21 mouse cellular contexts compared by ENCODE assay signal in the genomic region with DNA sequence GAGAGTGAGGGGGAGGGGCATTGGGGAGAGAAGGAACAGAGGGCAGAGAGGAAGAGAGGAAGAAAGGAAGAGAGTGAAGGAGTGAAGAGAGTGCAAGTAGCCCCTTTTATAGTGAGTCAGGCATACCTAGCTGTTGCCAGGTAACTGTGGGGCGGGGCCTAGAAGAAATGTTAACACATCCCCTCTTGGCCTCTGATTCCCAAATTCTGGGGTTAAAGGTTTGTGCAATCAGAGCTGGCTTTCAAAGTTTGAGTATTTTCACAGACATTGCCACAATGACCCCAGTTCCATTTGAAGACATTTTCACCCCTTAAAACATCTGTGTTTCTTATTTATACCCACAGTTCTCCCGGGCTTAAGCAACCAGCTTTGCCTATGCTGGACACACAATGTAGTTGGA. TPM values are rescaled to one million over a fixed set of nuclear protein-coding genes. Genes with fewer than 3 reads are reported as not detected.
DNase-seq lines count a peak whose midpoint lies in the region; ATAC-seq and TF ChIP-seq lines count a peak whose summit lies in the region.
"Had no signal": no experiment of that assay in that cellular context is flagged by ENCODE, and none has a peak within 500 bp of the region (broad histone marks: within the 10 kb centered on the region; RNA-seq: fewer than 3 reads in every experiment).

No protein-coding gene starts in this region.

- H3K27ac ChIP-seq in liver, embryonic 12.5 days: 0 out of 2 replicates have a peak overlapping the region, but pooled peaks have one; percentile 66
- no peak overlapping the region for H3K27ac ChIP-seq in liver, embryonic 11.5 days (ENCODE audit: low read depth, low read length)
- H3K27ac ChIP-seq in liver, embryonic 13.5 days: peak overlapping the region; percentile 84
- H3K27ac ChIP-seq in liver, embryonic 15.5 days (replicated peaks): peak overlapping the region; percentile 90
- peak overlapping the region; percentile 75; the same call in 1 of the 2 replicates for H3K27ac ChIP-seq in liver, postnatal 0 days (ENCODE audit: low read depth)
- no peak overlapping the region for H3K27ac ChIP-seq in hindbrain, embryonic 11.5 days (ENCODE audit: low read depth, low read length)
- H3K27ac ChIP-seq: embryonic facial prominence, embryonic 10.5 days; embryonic facial prominence, embryonic 12.5 days; forebrain, embryonic 13.5 days; forebrain, embryonic 15.5 days had no signal

- H3K9me3 ChIP-seq in liver, embryonic 12.5 days (replicated peaks): no peaks in the 10 kb centered on the region
- H3K9me3 ChIP-seq in liver, embryonic 11.5 days (ENCODE audit: control insufficient read depth, low read length): no peaks in the 10 kb centered on the region
- H3K9me3 ChIP-seq in liver, embryonic 13.5 days (replicated peaks): no peaks in the 10 kb centered on the region
- no peaks in the 10 kb centered on the region for H3K9me3 ChIP-seq in liver, embryonic 15.5 days (replicated peaks)
- no peaks in the 10 kb centered on the region for H3K9me3 ChIP-seq in liver, postnatal 0 days (ENCODE audit: low read length)
- H3K9me3 ChIP-seq in hindbrain, embryonic 11.5 days (ENCODE audit: control insufficient read depth, low read length): no peaks in the 10 kb centered on the region
- H3K9me3 ChIP-seq: embryonic facial prominence, embryonic 10.5 days; embryonic facial prominence, embryonic 12.5 days; forebrain, embryonic 13.5 days; forebrain, embryonic 15.5 days had no signal

- no peak for ATAC-seq in liver, embryonic 12.5 days
- no peak for ATAC-seq in liver, embryonic 11.5 days (replicated peaks; ENCODE audit: low FRiP score)
- no peak for ATAC-seq in liver, embryonic 13.5 days (ENCODE audit: low read depth)
- no peak for ATAC-seq in liver, embryonic 15.5 days (ENCODE audit: insufficient read depth)
- no peak for ATAC-seq in liver, postnatal 0 days
- no peak for ATAC-seq in hindbrain, embryonic 11.5 days (ENCODE audit: low FRiP score)
- ATAC-seq: forebrain, embryonic 13.5 days; forebrain, embryonic 15.5 days had no signal

- no peaks in the 10 kb centered on the region for H3K36me3 ChIP-seq in liver, embryonic 12.5 days
- no peaks in the 10 kb centered on the region for H3K36me3 ChIP-seq in liver, embryonic 11.5 days (ENCODE audit: control insufficient read depth, insufficient read depth, low read length)
- H3K36me3 ChIP-seq in liver, embryonic 13.5 days: no peaks in the 10 kb centered on the region
- no peaks in the 10 kb centered on the region for H3K36me3 ChIP-seq in liver, embryonic 15.5 days (replicated peaks)
- H3K36me3 ChIP-seq in liver, postnatal 0 days (replicated peaks; ENCODE audit: insufficient read depth, low read length): no peaks in the 10 kb centered on the region
- H3K36me3 ChIP-seq in hindbrain, embryonic 11.5 days (ENCODE audit: control insufficient read depth, insufficient read depth, low read length): no peaks in the 10 kb centered on the region
- H3K36me3 ChIP-seq: embryonic facial prominence, embryonic 10.5 days; embryonic facial prominence, embryonic 12.5 days; forebrain, embryonic 15.5 days had no signal

- H3K27me3 ChIP-seq in liver, embryonic 12.5 days (replicated peaks): no peaks in the 10 kb centered on the region
- no peaks in the 10 kb centered on the region for H3K27me3 ChIP-seq in liver, embryonic 11.5 days (replicated peaks; ENCODE audit: control insufficient read depth, insufficient read depth, low read length)
- no peaks in the 10 kb centered on the region for H3K27me3 ChIP-seq in liver, embryonic 13.5 days
- H3K27me3 ChIP-seq in liver, embryonic 15.5 days: no peaks in the 10 kb centered on the region
- no peaks in the 10 kb centered on the region for H3K27me3 ChIP-seq in liver, postnatal 0 days (ENCODE audit: insufficient read depth, low read length)
- no peaks in the 10 kb centered on the region for H3K27me3 ChIP-seq in hindbrain, embryonic 11.5 days (ENCODE audit: control insufficient read depth, insufficient read depth, low read length)
- H3K27me3 ChIP-seq: embryonic facial prominence, embryonic 12.5 days; forebrain, embryonic 13.5 days; forebrain, embryonic 15.5 days had no signal

- 86% methylated on average over 2 of the region's 2 CpGs for WGBS in liver, embryonic 12.5 days (ENCODE audit: insufficient replicate concordance)
- 85% methylated on average over 2 of the region's 2 CpGs for WGBS in liver, embryonic 11.5 days
- WGBS in liver, embryonic 13.5 days (ENCODE audit: insufficient replicate concordance): 84% methylated on average over 2 of the region's 2 CpGs
- 78% methylated on average over 2 of the region's 2 CpGs for WGBS in liver, embryonic 15.5 days (ENCODE audit: insufficient replicate concordance)
- WGBS in liver, postnatal 0 days (ENCODE audit: insufficient replicate concordance): 91% methylated on average over 2 of the region's 2 CpGs
- WGBS in hindbrain, embryonic 11.5 days: 89% methylated on average over 2 of the region's 2 CpGs

- H3K9ac ChIP-seq in liver, embryonic 12.5 days: no peak overlapping the region
- no peak overlapping the region for H3K9ac ChIP-seq in liver, embryonic 11.5 days (ENCODE audit: low read depth, low read length)
- no peak overlapping the region for H3K9ac ChIP-seq in liver, embryonic 13.5 days
- no peak overlapping the region for H3K9ac ChIP-seq in liver, embryonic 15.5 days
- no peak overlapping the region for H3K9ac ChIP-seq in liver, postnatal 0 days (replicated peaks)
- H3K9ac ChIP-seq in hindbrain, embryonic 11.5 days (ENCODE audit: low read depth, low read length): no peak overlapping the region
- H3K9ac ChIP-seq: embryonic facial prominence, embryonic 12.5 days; forebrain, embryonic 13.5 days; forebrain, embryonic 15.5 days had no signal

- no peak for TF ChIP-seq CTCF in liver, postnatal 0 days (IDR thresholded peaks at IDR 0.05; ENCODE audit: low read depth)

- no peak for DNase-seq in liver, embryonic 11.5 days (ENCODE audit: low spot score)
- DNase-seq in liver, embryonic 13.5 days: no peak
- DNase-seq in liver, postnatal 0 days: no peak
- DNase-seq in hindbrain, embryonic 11.5 days (ENCODE audit: low spot score): no peak
- DNase-seq in neural tube, embryonic 10.5 days (ENCODE audit: extremely low spot score, low spot score): no peak
- DNase-seq: adrenal gland, adult 2 months; adrenal gland, postnatal 10 days; adrenal gland, postnatal 25 days; cerebellum, adult 11 months; cerebellum, adult 18-20 months; cerebellum, adult 8-10 months; cerebellum, adult 9-11 months; cerebellum, postnatal 14 days; cerebellum, postnatal 36 days; embryo, embryonic 11 days had no signal

- no peak overlapping the region for H3K4me3 ChIP-seq in liver, embryonic 12.5 days
- no peak overlapping the region for H3K4me3 ChIP-seq in liver, embryonic 11.5 days (ENCODE audit: low read depth, low read length)
- H3K4me3 ChIP-seq in liver, embryonic 13.5 days (replicated peaks): no peak overlapping the region
- no peak overlapping the region for H3K4me3 ChIP-seq in liver, embryonic 15.5 days (replicated peaks)
- H3K4me3 ChIP-seq in liver, postnatal 0 days (ENCODE audit: low read depth, low read length): no peak overlapping the region
- H3K4me3 ChIP-seq in hindbrain, embryonic 11.5 days (ENCODE audit: low read depth, low read length): no peak overlapping the region
- H3K4me3 ChIP-seq: embryonic facial prominence, embryonic 10.5 days; embryonic facial prominence, embryonic 12.5 days; forebrain, embryonic 13.5 days; forebrain, embryonic 15.5 days had no signal

- peaks cover 67% of the 10 kb centered on the region for H3K4me1 ChIP-seq in liver, embryonic 12.5 days
- H3K4me1 ChIP-seq in liver, embryonic 11.5 days (replicated peaks; ENCODE audit: control insufficient read depth, insufficient read depth, low read length): peaks cover 32% of the 10 kb centered on the region
- H3K4me1 ChIP-seq in liver, embryonic 13.5 days (replicated peaks): peaks cover 63% of the 10 kb centered on the region
- peaks cover 51% of the 10 kb centered on the region for H3K4me1 ChIP-seq in liver, embryonic 15.5 days (replicated peaks)
- peaks cover 45% of the 10 kb centered on the region for H3K4me1 ChIP-seq in liver, postnatal 0 days (ENCODE audit: insufficient read depth)
- no peaks in the 10 kb centered on the region for H3K4me1 ChIP-seq in hindbrain, embryonic 11.5 days (replicated peaks; ENCODE audit: control insufficient read depth, insufficient read depth, low read length)
- H3K4me1 ChIP-seq: embryonic facial prominence, embryonic 10.5 days; embryonic facial prominence, embryonic 12.5 days; forebrain, embryonic 13.5 days; forebrain, embryonic 15.5 days had no signal

- H3K4me2 ChIP-seq in liver, embryonic 12.5 days: no peak overlapping the region
- H3K4me2 ChIP-seq in liver, embryonic 11.5 days: no peak overlapping the region
- no peak overlapping the region for H3K4me2 ChIP-seq in liver, embryonic 13.5 days
- no peak overlapping the region for H3K4me2 ChIP-seq in liver, embryonic 15.5 days
- H3K4me2 ChIP-seq in liver, postnatal 0 days (ENCODE audit: low read depth, low read length): no peak overlapping the region
- no peak overlapping the region for H3K4me2 ChIP-seq in hindbrain, embryonic 11.5 days (replicated peaks; ENCODE audit: low read depth, low read length)
- H3K4me2 ChIP-seq: embryonic facial prominence, embryonic 12.5 days; forebrain, embryonic 13.5 days; forebrain, embryonic 15.5 days had no signal

- TF ChIP-seq EP300 in liver, postnatal 0 days (IDR thresholded peaks at IDR 0.05; ENCODE audit: low read depth): no peak

RNA-seq across cellular contexts. Expression of gene Pgam1, which starts 6.5 kb away (rescaled TPM):
- 355 and 377 TPM in 2 replicates for polyA plus RNA-seq in liver, embryonic 12.5 days (2016; fragmentation: Nextera tagmentation; extraction: Ambion mirVana)
- 871 and 874 TPM in 2 replicates for polyA plus RNA-seq in liver, embryonic 11.5 days (2014; fragmentation: Nextera tagmentation; extraction: Ambion mirVana)
- polyA plus RNA-seq in liver, embryonic 13.5 days (2015; fragmentation: Nextera tagmentation; extraction: Ambion mirVana): 230 and 238 TPM in 2 replicates
- polyA plus RNA-seq in liver, embryonic 15.5 days (2015; fragmentation: Nextera tagmentation; extraction: Ambion mirVana): 267 and 322 TPM in 2 replicates
- 153 and 183 TPM in 2 replicates for polyA plus RNA-seq in liver, postnatal 0 days (2015; fragmentation: Nextera tagmentation; extraction: Ambion mirVana)
- polyA plus RNA-seq in hindbrain, embryonic 11.5 days (2014; fragmentation: Nextera tagmentation; extraction: Ambion mirVana): 767 and 789 TPM in 2 replicates

RNA-seq across cellular contexts. Expression of gene Rrp12, which starts 9.3 kb away (rescaled TPM):
- 25.0 and 26.7 TPM in 2 replicates for polyA plus RNA-seq in liver, embryonic 12.5 days (2016; fragmentation: Nextera tagmentation; extraction: Ambion mirVana)
- 29.5 and 34.0 TPM in 2 replicates for polyA plus RNA-seq in liver, embryonic 11.5 days (2014; fragmentation: Nextera tagmentation; extraction: Ambion mirVana)
- polyA plus RNA-seq in liver, embryonic 13.5 days (2015; fragmentation: Nextera tagmentation; extraction: Ambion mirVana): 15.2 and 17.2 TPM in 2 replicates
- polyA plus RNA-seq in liver, embryonic 15.5 days (2015; fragmentation: Nextera tagmentation; extraction: Ambion mirVana): 8.5 and 8.6 TPM in 2 replicates
- polyA plus RNA-seq in liver, postnatal 0 days (2015; fragmentation: Nextera tagmentation; extraction: Ambion mirVana): 4.1 and 4.3 TPM in 2 replicates
- polyA plus RNA-seq in hindbrain, embryonic 11.5 days (2014; fragmentation: Nextera tagmentation; extraction: Ambion mirVana): 11.5 and 13.8 TPM in 2 replicates

RNA-seq across cellular contexts. Expression of gene Exosc1, which starts 28.0 kb away (rescaled TPM):
- polyA plus RNA-seq in liver, embryonic 12.5 days (2016; fragmentation: Nextera tagmentation; extraction: Ambion mirVana): 72.7 and 75.0 TPM in 2 replicates
- 101 and 109 TPM in 2 replicates for polyA plus RNA-seq in liver, embryonic 11.5 days (2014; fragmentation: Nextera tagmentation; extraction: Ambion mirVana)
- 61.6 and 67.2 TPM in 2 replicates for polyA plus RNA-seq in liver, embryonic 13.5 days (2015; fragmentation: Nextera tagmentation; extraction: Ambion mirVana)
- 29.2 and 31.4 TPM in 2 replicates for polyA plus RNA-seq in liver, embryonic 15.5 days (2015; fragmentation: Nextera tagmentation; extraction: Ambion mirVana)
- 31.3 and 34.5 TPM in 2 replicates for polyA plus RNA-seq in liver, postnatal 0 days (2015; fragmentation: Nextera tagmentation; extraction: Ambion mirVana)
- polyA plus RNA-seq in hindbrain, embryonic 11.5 days (2014; fragmentation: Nextera tagmentation; extraction: Ambion mirVana): 77.2 and 83.2 TPM in 2 replicates

RNA-seq across cellular contexts. Expression of gene Zdhhc16, which starts 28.0 kb away (rescaled TPM):
- polyA plus RNA-seq in liver, embryonic 12.5 days (2016; fragmentation: Nextera tagmentation; extraction: Ambion mirVana): 47.3 and 48.1 TPM in 2 replicates
- polyA plus RNA-seq in liver, embryonic 11.5 days (2014; fragmentation: Nextera tagmentation; extraction: Ambion mirVana): 58.9 and 63.0 TPM in 2 replicates
- 43.1 and 44.1 TPM in 2 replicates for polyA plus RNA-seq in liver, embryonic 13.5 days (2015; fragmentation: Nextera tagmentation; extraction: Ambion mirVana)
- 33.7 and 39.6 TPM in 2 replicates for polyA plus RNA-seq in liver, embryonic 15.5 days (2015; fragmentation: Nextera tagmentation; extraction: Ambion mirVana)
- polyA plus RNA-seq in liver, postnatal 0 days (2015; fragmentation: Nextera tagmentation; extraction: Ambion mirVana): 22.6 and 24.9 TPM in 2 replicates
- 59.0 and 59.1 TPM in 2 replicates for polyA plus RNA-seq in hindbrain, embryonic 11.5 days (2014; fragmentation: Nextera tagmentation; extraction: Ambion mirVana)

RNA-seq across cellular contexts. Expression of gene Frat2, which starts 57.3 kb away (rescaled TPM):
- polyA plus RNA-seq in liver, embryonic 12.5 days (2016; fragmentation: Nextera tagmentation; extraction: Ambion mirVana): 12.0 and 14.0 TPM in 2 replicates
- 9.8 and 10.9 TPM in 2 replicates for polyA plus RNA-seq in liver, embryonic 11.5 days (2014; fragmentation: Nextera tagmentation; extraction: Ambion mirVana)
- polyA plus RNA-seq in liver, embryonic 13.5 days (2015; fragmentation: Nextera tagmentation; extraction: Ambion mirVana): 4.6 and 6.0 TPM in 2 replicates
- 4.4 and 4.5 TPM in 2 replicates for polyA plus RNA-seq in liver, embryonic 15.5 days (2015; fragmentation: Nextera tagmentation; extraction: Ambion mirVana)
- polyA plus RNA-seq in liver, postnatal 0 days (2015; fragmentation: Nextera tagmentation; extraction: Ambion mirVana): 3.3 and 3.7 TPM in 2 replicates
- polyA plus RNA-seq in hindbrain, embryonic 11.5 days (2014; fragmentation: Nextera tagmentation; extraction: Ambion mirVana): 5.0 and 6.8 TPM in 2 replicates

Comparison
In these comparisons a context has a peak if more than half of its experiments do, and no peak if none do; other contexts are left out.
1. H3K27ac ChIP-seq: peak in liver, embryonic 12.5 days (single experiment), liver, embryonic 13.5 days (single experiment), liver, embryonic 15.5 days (single experiment) and liver, postnatal 0 days (single experiment); none in liver, embryonic 11.5 days (single experiment) and hindbrain, embryonic 11.5 days (single experiment).